Mouse (Mus musculus): ENCODE measurements around the gene 6430548M08Rik. TPM values are rescaled to one million over a fixed set of nuclear protein-coding genes. Genes with fewer than 3 reads are reported as not detected.

6430548M08Rik gene
- total RNA-seq, 2 experiments from 2014 or later = 19.3 to 23.8 TPM

DNA sequence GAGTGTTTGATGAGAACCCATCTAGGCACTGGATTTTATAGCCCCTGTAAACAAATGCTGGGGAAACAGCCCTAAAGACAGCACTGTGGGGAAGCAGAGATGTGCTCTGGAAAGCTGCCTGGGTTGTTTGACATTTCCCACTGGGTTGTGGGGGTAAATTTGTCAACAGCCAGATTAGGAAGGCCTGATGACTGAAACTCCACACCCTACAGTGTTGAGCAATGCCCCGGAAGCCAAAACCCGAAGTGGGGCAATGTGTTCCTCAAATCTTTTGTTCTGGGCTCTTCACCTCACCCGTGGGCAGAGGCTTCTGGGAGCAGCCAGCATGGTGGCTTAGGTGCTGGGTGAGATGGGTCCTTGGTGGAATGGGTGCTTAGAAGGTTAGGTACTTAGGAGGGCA, 4.8 kb upstream of the 6430548M08Rik start:
- DNase-seq = no peak

DNA sequence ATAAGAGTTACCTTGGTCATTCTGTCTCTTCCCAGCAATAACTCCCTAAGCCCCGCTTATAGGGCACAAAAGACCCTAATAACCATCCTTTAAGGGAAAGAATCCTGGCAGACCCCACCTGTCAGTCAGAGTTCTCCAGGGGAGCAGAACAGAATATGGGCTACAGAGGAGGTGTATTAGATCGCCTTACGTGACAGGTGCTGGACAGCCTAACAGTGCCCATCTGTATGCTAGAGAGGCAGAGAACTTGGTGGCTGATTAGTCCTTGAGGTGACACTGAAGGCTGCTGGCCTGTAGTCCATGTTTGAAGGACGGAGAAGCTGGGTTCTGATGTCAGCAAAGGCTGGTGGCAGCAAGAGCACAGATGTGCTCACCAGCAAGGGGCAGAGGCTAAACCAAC, 3.0 kb upstream of the 6430548M08Rik start:
- DNase-seq = no peak

DNA sequence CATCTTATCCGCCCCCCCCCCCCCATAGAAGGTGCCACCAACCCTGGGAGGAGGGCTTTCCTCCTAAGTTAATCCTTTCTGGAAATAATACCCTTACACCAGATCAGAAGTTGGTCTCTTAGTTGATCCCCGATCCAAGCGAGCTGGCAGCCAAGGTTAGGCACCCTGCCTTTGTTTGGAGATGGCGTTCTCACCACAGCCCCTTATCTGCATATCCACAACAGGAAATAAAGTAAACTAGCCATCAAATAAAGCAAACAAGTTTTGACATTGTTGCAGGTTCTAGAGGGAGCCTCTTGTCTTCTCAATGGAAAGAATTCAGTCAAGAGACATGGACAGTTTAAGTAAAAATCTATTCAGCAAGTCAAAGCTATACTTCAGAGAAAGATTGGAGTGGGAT, 2.6 kb upstream of the 6430548M08Rik start:
- no peak for DNase-seq

DNA sequence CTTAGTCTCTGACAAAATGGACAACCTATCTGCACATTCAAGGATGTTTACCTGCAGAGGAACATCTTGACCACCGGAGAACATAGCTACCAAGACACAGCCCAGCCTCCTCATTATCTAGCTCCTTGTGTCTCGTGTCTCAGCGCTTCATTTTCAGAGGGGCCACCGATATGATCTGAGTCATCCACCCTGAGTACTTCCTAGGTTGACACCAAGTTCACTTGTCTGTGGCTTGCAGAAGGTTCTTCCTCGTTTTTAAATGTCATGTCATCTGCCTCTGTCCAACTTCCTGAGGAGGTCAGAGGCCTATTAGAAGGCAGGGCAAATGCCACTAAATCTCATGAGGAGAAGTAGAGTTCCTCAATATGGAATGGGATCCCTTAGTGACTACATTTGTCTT, 1.4 kb upstream of the 6430548M08Rik start:
- no peak for DNase-seq

DNA sequence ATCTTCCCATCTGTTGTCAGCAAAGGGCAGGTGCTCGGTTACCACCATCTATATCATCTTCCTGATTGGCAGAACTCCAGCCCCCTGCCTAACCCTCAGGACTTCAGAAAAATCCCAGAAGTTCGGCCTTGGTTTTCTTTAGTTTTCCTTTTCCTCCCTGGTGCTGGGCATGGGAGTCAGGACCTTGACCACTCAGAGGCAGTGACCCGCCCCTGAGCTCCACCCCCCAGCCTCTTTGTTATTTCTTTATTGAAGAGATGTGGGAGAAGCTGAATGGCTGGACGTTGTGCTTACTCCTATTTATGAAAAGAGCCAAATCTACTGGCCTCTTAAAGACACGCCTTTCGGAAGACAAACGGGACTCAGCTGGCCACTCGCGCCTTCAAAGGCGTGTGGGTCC, 646 bp upstream of the 6430548M08Rik start:
- peak; percentile 66 for DNase-seq

DNA sequence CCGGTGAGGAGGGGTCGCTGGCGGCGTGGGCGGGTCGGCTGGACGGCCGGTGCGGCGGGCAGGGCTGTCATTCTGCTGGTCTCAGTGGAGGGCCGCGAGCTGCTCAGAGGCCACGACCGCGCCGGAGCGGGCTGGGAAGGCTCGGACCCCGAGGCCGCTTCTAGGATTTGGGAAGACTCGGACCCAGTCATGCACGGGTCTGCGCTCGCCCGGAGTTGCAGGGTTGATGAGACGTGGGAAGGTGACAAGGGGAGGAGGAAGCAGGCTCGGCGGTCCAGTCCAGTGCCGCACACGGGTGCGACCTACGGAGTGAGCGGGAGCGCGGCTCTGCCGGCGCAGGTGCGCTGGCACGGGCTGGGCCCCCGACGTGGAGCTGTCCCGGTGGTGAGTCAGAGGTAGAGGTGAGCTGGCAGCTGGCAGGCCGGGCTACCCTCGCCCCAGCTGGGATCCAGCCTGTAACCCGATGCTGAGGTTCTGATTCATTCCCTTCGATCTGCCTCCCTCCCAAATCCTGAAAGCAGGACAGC, 426 bp downstream of the 6430548M08Rik start:
- DNase-seq = no peak

DNA sequence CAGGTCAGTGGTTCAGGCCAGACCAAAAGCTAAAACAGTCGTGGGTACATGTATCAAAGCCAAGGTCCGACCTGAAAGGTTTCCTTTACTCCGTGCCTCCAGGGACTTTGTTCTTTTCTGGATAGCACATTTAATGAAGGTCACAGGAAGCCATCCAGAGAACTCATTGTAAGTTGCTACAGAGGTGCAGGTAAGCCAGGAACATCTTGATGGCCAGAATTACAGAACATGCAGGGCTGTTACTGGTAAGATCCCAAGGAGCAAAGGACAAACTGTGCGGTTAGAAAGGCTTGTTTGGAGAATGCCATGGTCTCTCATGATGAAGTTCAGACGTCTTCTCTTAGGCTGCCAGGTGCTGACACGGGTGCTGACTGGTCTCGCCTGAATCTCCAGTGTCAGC, 2.6 kb downstream of the 6430548M08Rik start:
- DNase-seq = no peak

DNA sequence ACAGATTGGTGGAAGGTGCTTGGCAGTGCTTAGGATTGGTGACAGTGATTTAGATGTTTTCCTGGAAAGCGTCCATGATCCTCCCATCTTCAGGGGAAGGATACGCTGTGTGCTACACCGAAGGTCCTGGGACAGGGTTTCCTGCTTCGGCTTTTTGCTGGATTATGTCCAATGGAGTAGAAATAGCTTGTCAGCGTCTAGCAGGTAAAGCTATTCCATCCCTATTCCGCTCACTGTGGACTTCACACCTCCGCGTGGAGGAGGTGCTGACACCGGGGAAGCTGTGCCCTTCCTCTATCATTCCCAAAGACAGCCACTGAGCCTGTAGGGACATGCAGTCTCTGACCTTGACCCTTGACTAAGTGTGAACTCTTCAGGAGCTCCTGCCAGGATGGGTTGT, 4.2 kb downstream of the 6430548M08Rik start:
- DNase-seq = no peak

DNA sequence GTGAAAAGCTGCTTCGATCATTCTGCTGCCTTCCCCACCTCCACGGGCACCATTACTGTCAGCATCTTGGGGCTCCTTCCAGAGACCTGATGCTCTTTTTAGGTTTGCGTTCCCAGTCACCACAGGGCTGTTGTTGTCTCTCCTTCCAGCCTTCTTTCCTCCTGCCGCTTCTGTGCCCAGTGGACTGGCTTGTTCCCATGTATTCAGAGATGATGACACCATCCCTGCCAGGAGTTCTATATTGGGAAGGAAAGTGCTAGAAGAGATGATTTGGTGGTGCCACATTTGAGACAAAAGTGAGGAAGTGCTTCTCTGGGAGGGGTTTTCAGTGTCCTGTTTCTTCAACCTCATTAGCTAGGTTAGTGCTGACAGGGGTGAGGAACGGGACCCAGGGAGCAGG, 4.9 kb downstream of the 6430548M08Rik start:
- no peak for DNase-seq

DNA sequence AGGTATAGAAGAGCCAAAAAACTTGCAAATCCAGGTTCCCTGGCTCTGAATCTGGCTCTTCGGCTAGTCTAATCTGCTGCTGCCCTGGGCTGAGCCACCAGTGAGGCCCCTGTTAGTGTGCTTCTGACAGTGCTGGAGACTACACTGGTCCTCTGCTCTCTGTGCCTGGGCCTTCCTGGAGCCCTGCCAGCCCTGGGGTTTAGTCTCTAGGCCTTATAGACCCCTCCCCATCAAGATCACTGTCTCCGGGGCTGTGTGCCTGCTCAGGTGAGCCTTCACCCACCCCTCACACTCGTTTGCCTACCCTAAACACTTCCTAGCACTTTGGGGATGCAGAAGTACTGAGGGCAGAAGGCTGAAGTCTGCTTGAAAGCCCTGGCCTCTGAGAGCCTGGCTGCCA, 5.5 kb downstream of the 6430548M08Rik start:
- no peak for DNase-seq

DNA sequence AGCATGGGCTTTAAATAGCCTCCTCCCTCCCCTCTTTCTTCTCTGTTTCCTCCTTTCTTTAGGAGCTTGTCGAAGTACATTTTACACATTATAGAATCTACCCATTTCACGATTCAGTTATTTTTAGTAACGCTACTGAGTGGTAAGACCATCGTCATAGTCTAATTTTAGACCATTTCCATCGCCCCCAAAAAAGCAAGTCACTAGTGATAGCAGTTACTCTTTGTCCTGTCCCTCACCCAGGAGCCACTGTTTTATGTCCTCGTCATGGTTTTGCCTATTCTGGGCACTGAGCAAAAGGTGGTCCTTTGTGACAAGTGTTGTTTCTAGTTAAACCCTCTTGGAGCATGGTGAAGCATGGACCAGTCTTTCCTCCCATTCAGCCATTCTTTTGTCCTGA, 6.0 kb downstream of the 6430548M08Rik start:
- no peak for DNase-seq

DNA sequence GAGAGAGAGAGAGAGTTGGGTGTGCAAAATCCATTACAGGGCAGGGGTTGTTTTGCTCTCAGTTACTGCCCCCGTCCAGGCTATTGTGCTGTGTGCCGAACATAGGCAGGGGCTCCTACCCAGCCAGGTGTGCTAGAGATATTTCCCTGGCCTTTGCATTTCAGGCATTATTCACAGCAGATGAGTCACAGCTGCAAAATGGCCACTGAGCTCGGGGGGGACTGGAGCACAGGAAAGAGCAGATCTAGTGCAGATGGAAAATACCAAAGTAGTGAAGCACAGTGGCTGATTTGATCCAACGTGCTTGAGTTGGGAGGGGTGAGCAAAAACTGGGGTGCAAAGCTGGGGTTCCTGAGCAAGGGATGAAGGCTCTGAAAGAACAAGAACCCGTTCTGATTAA, 7.0 kb downstream of the 6430548M08Rik start:
- DNase-seq = no peak

DNA sequence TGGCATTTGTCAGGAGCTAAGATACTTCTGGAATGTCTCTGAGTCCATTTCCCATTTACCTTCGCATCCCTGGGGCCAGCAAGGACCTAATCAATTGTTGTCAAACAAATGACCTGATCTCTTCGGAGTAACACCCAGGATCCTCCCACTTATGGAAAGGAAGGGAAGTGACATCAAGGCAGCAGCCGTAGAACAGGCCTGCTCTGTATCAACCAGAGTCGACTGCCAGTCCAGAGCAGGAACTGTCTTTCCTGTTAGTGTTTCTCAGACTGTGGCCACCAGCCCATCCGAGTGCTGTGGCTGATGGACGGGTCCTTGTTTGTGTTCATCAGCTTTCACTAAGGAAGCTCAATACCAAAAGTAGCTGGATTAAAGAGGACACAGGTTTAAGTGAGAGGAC, 10.3 kb downstream of the 6430548M08Rik start:
- DNase-seq = no peak

DNA sequence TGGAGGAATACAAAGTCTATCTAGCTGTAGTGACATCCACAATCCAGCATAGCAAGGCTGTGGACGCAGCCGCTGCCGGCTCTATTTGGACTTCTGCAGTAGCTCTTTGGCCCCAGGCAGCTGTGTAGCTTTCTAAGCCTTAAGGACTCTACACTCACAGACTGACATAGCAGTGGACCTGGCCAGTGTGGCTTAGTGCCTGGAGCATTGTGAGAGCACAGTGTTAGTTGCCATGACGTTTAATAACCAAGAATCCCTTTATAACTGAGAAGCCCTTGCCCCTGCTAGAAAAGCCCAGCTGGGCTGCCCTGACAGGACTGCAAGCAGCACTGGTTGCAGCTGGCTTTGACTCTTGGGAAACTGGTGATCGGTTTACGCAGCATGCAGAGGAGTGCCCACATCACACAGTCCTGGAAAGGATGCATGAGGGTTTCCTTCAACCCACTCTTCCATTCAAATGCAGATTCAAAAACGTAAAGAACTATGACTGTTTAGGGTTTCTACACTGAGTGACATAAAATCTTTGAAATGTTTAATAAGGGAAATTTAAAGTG, 11.0 kb downstream of the 6430548M08Rik start:
- no peak for DNase-seq

DNA sequence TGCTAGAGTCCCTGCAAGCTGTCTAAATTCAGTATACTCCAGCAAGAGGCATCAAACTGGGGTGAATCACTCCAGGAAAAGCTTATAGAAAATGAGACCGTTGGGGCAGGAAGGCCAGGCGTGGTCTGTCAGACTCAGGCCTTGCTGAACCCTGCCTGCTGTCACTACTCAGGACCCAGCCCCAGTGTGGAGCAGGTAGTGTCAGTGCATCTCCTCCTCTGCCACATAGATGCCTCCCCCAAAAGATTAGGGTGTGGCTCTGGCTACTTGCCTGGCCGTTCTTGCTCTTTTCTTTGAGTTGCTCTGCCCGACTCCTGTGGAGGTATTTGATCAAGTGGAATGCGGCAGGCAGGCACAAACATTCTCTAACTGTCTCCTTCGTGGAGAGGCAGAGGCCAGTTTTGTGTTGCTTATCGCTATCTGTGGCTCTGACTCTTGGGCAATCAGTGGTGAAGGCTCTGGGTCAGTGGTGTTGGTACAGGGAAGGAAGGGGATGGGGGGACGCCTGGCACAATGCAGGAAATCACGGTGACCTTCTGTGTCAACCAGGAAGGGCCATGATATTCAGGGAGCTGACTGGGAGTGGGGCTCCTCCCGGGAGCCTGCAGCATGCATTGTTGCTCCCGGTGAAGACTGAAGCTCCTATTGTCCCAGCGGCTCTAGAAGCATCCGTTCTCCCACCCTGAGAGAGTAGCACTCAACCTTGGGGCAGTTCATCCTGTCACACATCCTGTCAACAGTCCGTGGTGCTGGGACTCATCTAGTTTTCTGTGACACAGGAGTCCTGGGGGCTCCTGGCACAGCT, 12.6 kb downstream of the 6430548M08Rik start:
- DNase-seq = peak; percentile 50

DNA sequence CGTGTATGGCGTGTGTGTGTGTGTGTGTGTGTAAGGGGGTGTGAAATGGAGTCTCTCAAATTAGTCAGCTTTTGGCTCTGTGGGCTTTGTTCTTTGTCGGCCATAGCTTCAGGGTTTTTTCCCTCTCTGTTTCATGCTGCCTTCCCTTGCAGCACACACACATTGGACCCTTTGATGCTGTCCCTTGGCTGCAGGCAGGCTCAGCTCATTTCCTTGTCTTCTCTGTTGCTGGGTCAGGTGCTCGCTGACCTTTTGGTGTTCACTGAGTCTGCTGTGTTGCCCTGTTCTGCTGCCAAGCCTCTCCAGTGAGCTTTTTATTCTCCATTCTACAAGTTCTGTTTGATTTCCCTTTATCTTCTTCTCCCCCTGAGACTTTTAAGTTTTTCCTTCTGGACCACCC, 15.6 kb downstream of the 6430548M08Rik start:
- no peak for DNase-seq

DNA sequence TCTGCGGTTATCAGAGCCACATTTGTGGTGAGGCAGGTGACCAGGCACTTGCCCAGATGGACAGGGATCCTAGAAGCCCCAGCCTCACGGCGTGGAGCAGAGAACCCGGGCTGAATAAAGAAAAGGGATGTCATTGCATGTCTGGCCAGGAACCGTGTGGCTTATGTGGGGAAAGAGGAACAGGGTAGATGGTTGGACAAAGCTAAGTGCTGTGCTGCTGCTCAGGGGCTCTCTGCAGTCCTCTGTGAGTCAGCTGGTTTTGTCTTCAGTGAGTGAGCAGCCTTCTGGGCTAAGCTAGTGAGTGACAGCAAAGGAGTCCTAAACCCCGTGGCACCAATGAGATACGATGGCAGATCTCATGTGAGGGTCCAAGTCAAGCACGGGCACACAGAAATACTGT, 17.2 kb downstream of the 6430548M08Rik start:
- no peak for DNase-seq

DNA sequence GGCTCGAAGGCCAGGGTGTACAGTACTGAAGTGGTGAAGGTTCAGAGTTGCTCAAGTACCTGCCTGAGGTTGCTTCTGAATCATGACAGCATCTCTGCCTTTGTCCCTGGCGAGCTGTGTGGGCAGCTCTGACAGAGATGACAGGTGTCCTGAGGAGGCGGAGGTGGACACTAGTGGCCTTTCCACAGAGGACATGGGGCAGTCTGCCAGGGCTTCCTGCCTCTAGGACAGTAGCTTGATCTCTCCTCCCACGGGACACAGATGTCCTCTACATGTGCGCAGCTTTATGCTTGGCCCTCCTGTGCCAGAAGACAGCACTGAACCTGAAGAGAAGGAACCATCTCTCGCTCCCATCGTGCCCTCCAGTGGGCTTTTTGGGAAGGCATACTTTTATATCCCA, 19.2 kb downstream of the 6430548M08Rik start:
- no peak for DNase-seq

DNA sequence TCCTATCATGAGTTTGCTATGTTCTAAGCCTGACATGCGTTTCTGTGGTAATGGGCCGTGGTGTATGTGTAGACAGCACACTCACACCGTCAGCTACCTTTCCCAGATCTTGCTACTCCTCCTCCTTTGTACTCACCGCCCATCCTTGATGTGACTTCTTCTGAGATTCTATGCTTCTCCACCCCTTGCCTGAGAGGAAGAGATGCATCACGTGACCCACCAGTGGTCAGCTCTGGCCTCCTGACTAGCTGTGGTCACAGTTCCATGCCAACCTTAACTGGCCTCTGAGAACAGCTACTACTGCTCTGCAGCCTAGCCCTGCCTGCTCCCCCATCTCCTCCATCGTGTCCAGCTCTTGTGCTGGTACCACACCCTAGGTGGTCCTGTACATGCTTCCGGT, 21.7 kb downstream of the 6430548M08Rik start:
- DNase-seq = no peak

DNA sequence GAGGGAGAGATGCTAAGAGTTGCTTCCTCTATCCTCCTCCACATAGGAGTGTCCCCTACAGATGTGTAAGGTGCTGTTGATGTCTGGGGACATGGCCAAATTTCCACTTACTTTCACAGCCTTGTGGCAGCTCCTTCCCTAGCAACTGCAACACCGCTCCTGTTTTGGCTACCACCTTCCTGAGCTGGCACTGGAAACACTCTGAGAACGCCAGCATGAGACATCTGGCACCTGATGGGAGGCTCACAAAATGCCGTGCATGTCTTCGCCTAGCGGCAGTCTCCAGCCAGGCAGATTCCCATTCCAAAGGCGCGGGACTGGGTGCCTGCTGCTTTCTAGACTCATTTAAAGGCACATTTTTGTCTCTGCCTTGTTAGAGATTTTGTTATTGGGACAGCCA, 22.7 kb downstream of the 6430548M08Rik start:
- DNase-seq = peak; percentile 72

DNA sequence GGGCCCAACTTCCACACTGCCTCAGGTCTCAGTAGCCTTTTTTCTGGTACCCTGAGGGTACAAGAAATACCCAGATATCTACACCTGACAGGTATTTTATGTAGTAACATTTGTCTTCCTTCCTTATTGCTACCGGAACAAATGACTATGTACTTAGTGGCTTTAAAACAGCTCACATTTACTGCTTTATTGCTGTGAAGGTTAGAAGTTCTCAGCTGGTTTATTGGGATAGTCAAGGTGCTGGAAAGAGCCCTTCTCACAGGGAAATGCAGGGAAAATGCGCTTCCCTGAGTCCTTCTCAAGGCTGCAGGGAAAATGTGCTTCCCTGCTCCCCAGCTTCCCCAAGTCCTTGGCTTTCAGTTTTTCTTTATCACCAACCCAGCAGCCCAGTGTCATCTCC, 25.0 kb downstream of the 6430548M08Rik start:
- DNase-seq = no peak

DNA sequence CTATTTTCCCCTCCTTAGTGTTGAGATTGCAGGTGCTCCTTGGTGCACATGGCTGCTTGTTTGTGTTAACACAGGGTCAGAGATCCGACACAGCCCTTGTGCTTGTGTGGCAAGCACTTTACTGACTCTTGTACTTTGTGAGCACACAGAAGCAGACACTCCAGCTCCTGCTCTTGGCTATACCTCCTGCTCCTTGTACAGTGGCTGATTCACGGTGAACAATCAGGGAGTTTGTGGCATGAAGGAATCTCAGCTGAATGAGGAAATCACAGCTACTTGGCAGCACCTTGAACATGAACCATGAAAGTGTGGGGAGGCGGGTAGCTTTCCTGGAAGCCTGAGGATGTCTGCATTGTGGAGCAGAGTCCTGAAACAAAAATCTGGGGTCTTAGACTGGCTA, 26.8 kb downstream of the 6430548M08Rik start:
- no peak for DNase-seq

DNA sequence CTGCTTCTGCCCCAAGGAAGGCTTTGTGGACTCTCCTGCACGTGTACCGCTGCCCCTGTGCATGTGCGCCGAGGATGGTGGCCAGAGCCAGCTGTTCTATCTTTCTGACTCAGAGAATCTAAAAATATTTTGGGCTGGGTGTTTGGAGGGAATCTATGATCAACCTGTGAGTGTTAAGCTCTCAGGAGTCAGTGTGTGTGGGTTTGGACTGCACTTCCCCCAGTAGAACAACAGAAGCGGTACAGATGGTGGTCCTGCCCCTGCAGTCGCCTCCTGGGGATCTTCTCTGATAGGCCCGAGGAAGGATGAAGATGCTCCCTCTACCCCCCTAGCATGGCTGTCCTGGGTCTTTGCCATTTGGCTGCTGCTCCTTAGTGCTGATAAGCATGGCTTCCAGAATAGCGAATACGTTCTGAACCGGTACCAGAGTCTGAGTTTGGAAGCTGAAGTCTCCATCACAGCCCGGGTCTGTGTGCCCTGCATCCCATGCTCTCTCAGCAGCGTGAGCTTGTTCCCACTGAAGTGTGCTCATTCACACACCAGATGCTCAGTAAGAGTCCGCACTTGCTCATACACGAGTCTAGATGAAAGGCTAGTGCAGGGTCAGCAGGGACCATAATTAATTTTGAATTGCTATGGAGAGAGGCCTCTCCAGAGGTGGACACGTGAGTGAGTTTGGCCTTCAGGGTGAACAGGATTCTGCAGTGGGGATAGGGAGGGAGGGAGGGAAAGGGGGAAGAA, 30.1 kb downstream of the 6430548M08Rik start:
- DNase-seq = peak; percentile 47

All from heart, postnatal 4 days (tissue).